Mouse (Mus musculus) embryonic facial prominence, embryonic 15.5 days (tissue): Measurements from ENCODE around the gene Khdc1b. TPM values are rescaled to one million over a fixed set of nuclear protein-coding genes. Genes with fewer than 3 reads are reported as not detected.

ENCODE experiments used
- ATAC-seq: fragments of 200-750 bp; cut with Nextera tagmentation; 2 replicates; pipeline ENCODE4 v1.8.0; 2017; ENCODE audit warnings: low read depth, moderate TSS enrichment; ENCODE audit not compliant: insufficient number of reproducible peaks, low FRiP score, low TSS enrichment
- H3K27ac ChIP-seq: fragments of 300-500 bp; sonication (generic); replicated peaks from 2 replicates; pipeline ENCODE4 v1.5.1; 2015; ENCODE audit warnings: mild to moderate bottlenecking, inconsistent platforms
- H3K27me3 ChIP-seq: fragments of 300-500 bp; sonication (generic); 2 replicates; pipeline ENCODE4 v1.6.1; 2015; ENCODE audit warnings: inconsistent platforms
- H3K36me3 ChIP-seq: fragments of 300-500 bp; sonication (generic); 2 replicates; pipeline ENCODE4 v1.6.1; 2015; ENCODE audit warnings: mild to moderate bottlenecking, inconsistent platforms
- H3K4me1 ChIP-seq: fragments of 300-500 bp; sonication (generic); 2 replicates; pipeline ENCODE4 v1.6.1; 2015; ENCODE audit warnings: inconsistent platforms
- H3K4me2 ChIP-seq: fragments of 300-500 bp; sonication (generic); replicated peaks from 2 replicates; pipeline ENCODE4 v1.6.1; 2015; ENCODE audit warnings: mild to moderate bottlenecking, inconsistent platforms
- H3K4me3 ChIP-seq: fragments of 300-500 bp; sonication (generic); replicated peaks from 2 replicates; pipeline ENCODE4 v1.5.1; 2015; ENCODE audit warnings: mild to moderate bottlenecking, inconsistent platforms
- H3K9ac ChIP-seq: fragments of 300-500 bp; sonication (generic); 2 replicates; pipeline ENCODE4 v1.6.1; 2015; ENCODE audit warnings: inconsistent platforms
- H3K9me3 ChIP-seq: fragments of 300-500 bp; sonication (generic); replicated peaks from 2 replicates; pipeline ENCODE4 v1.6.1; 2016; ENCODE audit warnings: inconsistent platforms
- WGBS: fragments of 180-500 bp; shearing (Covaris S2); methylation state at CpG from one replicate; pipeline ENCODE4 v1.1.7; 2015; 5-methylcytosine and 5-hydroxymethylcytosine counted together
- polyA plus RNA-seq: library from polyadenylated mRNA; unstranded; fragments of >200 nt; fragmentation: Nextera tagmentation; extraction: Ambion mirVana; gene quantifications from 2 replicates; pipeline ENCODE4 v1.2.1, GENCODE M21; 2015

The Khdc1b gene
- polyA plus RNA-seq, 1 experiment from 2014 or later = 0.12 TPM

- WGBS = 80% methylated on average over 2 of the region's 2 CpGs
- H3K9ac ChIP-seq = no peak overlapping the region
- H3K4me3 ChIP-seq = no peak overlapping the region
- H3K27ac ChIP-seq = no peak overlapping the region
- H3K27me3 ChIP-seq = no peaks in the 10 kb centered on the region
- no peak for ATAC-seq
- H3K36me3 ChIP-seq = no peaks in the 10 kb centered on the region
- H3K4me1 ChIP-seq = peaks cover 7% of the 10 kb centered on the region; the same call in 1 of the 2 replicates
- H3K9me3 ChIP-seq = no peaks in the 10 kb centered on the region
- no peak overlapping the region for H3K4me2 ChIP-seq
Measured at GRCm38 (mm10) chr1:21412197-21412555, 28.8 kb downstream of the Khdc1b start.

GRCm38 (mm10) chr1:21419370-21419769 is 36.0 kb downstream of the Khdc1b start:
- H3K9me3 ChIP-seq = no peaks in the 10 kb centered on the region
- no peaks in the 10 kb centered on the region for H3K36me3 ChIP-seq
- no peak overlapping the region for H3K4me3 ChIP-seq
- ATAC-seq = no peak
- no peaks in the 10 kb centered on the region for H3K27me3 ChIP-seq
- H3K9ac ChIP-seq = no peak overlapping the region
- H3K27ac ChIP-seq = no peak overlapping the region
- no peak overlapping the region for H3K4me2 ChIP-seq
- no peaks in the 10 kb centered on the region for H3K4me1 ChIP-seq

- Histone ChIP-seq H3K4me2 (no peak overlapping the region), H3K9me3 (no peaks in the 10 kb centered on the region), H3K27ac (no peak overlapping the region), H3K4me3 (no peak overlapping the region), H3K9ac (no peak overlapping the region), H3K27me3 (no peaks in the 10 kb centered on the region), H3K36me3 (no peaks in the 10 kb centered on the region), H3K4me1 (no peaks in the 10 kb centered on the region)
- WGBS = 81% methylated on average over 2 of the region's 2 CpGs
- no peak for ATAC-seq
Measured at GRCm38 (mm10) chr1:21425654-21426053, 42.3 kb downstream of the Khdc1b start.

- no peak overlapping the region for H3K4me2 ChIP-seq
- no peaks in the 10 kb centered on the region for H3K36me3 ChIP-seq
- H3K4me3 ChIP-seq = no peak overlapping the region
- WGBS = 42% methylated on average over 4 of the region's 4 CpGs
- no peaks in the 10 kb centered on the region for H3K4me1 ChIP-seq
- H3K9me3 ChIP-seq = no peaks in the 10 kb centered on the region
- ATAC-seq = no peak
- H3K27me3 ChIP-seq = no peaks in the 10 kb centered on the region
- no peak overlapping the region for H3K27ac ChIP-seq
- no peak overlapping the region for H3K9ac ChIP-seq
Measured at GRCm38 (mm10) chr1:21428079-21428478, 44.7 kb downstream of the Khdc1b start.

- Histone ChIP-seq H3K4me1 (no peaks in the 10 kb centered on the region), H3K27me3 (no peaks in the 10 kb centered on the region), H3K36me3 (no peaks in the 10 kb centered on the region), H3K4me3 (no peak overlapping the region), H3K4me2 (no peak overlapping the region), H3K9ac (no peak overlapping the region), H3K9me3 (no peaks in the 10 kb centered on the region), H3K27ac (no peak overlapping the region)
- ATAC-seq = no peak
- WGBS = 78% methylated on average over 3 of the region's 3 CpGs
Measured at GRCm38 (mm10) chr1:21431666-21432065, 48.3 kb downstream of the Khdc1b start.

GRCm38 (mm10) chr1:21434853-21435252 is 51.5 kb downstream of the Khdc1b start:
- WGBS = 54% methylated on average over 3 of the region's 3 CpGs
- no peak overlapping the region for H3K9ac ChIP-seq
- H3K36me3 ChIP-seq = no peaks in the 10 kb centered on the region
- H3K27ac ChIP-seq = no peak overlapping the region
- no peaks in the 10 kb centered on the region for H3K27me3 ChIP-seq
- no peak for ATAC-seq
- H3K9me3 ChIP-seq = no peaks in the 10 kb centered on the region
- no peak overlapping the region for H3K4me3 ChIP-seq
- H3K4me2 ChIP-seq = no peak overlapping the region
- H3K4me1 ChIP-seq = no peaks in the 10 kb centered on the region

Other genes with a start within 250 kb of the Khdc1b start
- gene Tmem14a, start 165.0 kb upstream of the Khdc1b start, polyA plus RNA-seq = 10.5 and 11.5 TPM in 2 replicates
- gene Gsta3, start 143.0 kb upstream of the Khdc1b start, polyA plus RNA-seq = 6.0 and 10.3 TPM in 2 replicates
- gene Khdc1a, start 33.9 kb upstream of the Khdc1b start, polyA plus RNA-seq = not detected in 2 replicates
- not detected in 2 replicates for gene Khdc1c, start 15.2 kb upstream of the Khdc1b start, polyA plus RNA-seq